8 mouse cellular contexts compared by ENCODE assay signal in genomic region chr8:11393161-11393560, GRCm38 (mm10).
DNase-seq lines count a peak whose midpoint lies in the region; ATAC-seq and TF ChIP-seq lines count a peak whose summit lies in the region.

No protein-coding gene starts in this region.

- H3K4me2 ChIP-seq in kidney, postnatal 0 days (ENCODE audit: low read length), result 0 out of 2 replicates have a peak overlapping the region, but pooled peaks have one; percentile 2

- H3K27ac ChIP-seq in kidney, postnatal 0 days, result peak overlapping the region; percentile 65

- 17% methylated on average over 7 of the region's 7 CpGs for WGBS in kidney, postnatal 0 days

- H3K27me3 ChIP-seq in kidney, postnatal 0 days (ENCODE audit: insufficient read depth, low read length), result no peaks in the 10 kb centered on the region

- H3K36me3 ChIP-seq in kidney, postnatal 0 days (ENCODE audit: insufficient read depth, low read length), result peaks cover 10% of the 10 kb centered on the region; the same call in 1 of the 2 replicates

- 0 out of 2 replicates have a peak overlapping the region, but pooled peaks have one; percentile 1 for H3K9ac ChIP-seq in kidney, postnatal 0 days (ENCODE audit: low read depth, low read length)

- no peaks in the 10 kb centered on the region for H3K9me3 ChIP-seq in kidney, postnatal 0 days (replicated peaks; ENCODE audit: low read length)

- intact Hi-C loops in left cerebral cortex, postnatal 25 days (cut with DNase I), result no loop called here

- peak; percentile 39 for DNase-seq in embryo, embryonic 10.5 days (ENCODE audit: low spot score)
- DNase-seq in embryo, embryonic 11 days, result no peak
- DNase-seq in thymus, adult 18-20 months, result peak; percentile 6 to 14
- DNase-seq in thymus, postnatal 14 days, result no peak
- peak; percentile 75 for DNase-seq in kidney, postnatal 0 days (ENCODE audit: low spot score)
- peak; percentile 59 for DNase-seq in testis, postnatal 10 days (ENCODE audit: low spot score)
- no peak for DNase-seq in left cerebral cortex, postnatal 25 days (ENCODE audit: low spot score in 2 of 2)
- DNase-seq in left cerebral cortex, adult 9 months (ENCODE audit: low spot score in 2 of 2), result no peak

- H3K4me3 ChIP-seq in kidney, postnatal 0 days (replicated peaks; ENCODE audit: low read depth, low read length), result no peak overlapping the region

- peak; percentile 58; the same call in 1 of the 2 replicates for ATAC-seq in kidney, postnatal 0 days (replicated peaks; ENCODE audit: low FRiP score, low read depth)

- TF ChIP-seq CTCF in kidney, postnatal 0 days (IDR thresholded peaks at IDR 0.05; ENCODE audit: low read depth), result no peak

- H3K4me1 ChIP-seq in kidney, postnatal 0 days (replicated peaks; ENCODE audit: insufficient read depth, low read length), result peaks cover 18% of the 10 kb centered on the region

Comparison
In these comparisons a context has a peak if more than half of its experiments do, and no peak if none do; other contexts are left out.
1. DNase-seq: peak in embryo, embryonic 10.5 days (single experiment), thymus, adult 18-20 months (2 of 2), kidney, postnatal 0 days (single experiment) and testis, postnatal 10 days (single experiment); none in embryo, embryonic 11 days (single experiment), thymus, postnatal 14 days (single experiment), left cerebral cortex, postnatal 25 days (0 of 2) and left cerebral cortex, adult 9 months (0 of 2).